Mouse (Mus musculus) intestine, embryonic 15.5 days (tissue): ENCODE measurements around the gene Ssbp1. TPM values are rescaled to one million over a fixed set of nuclear protein-coding genes. Genes with fewer than 3 reads are reported as not detected.

Source experiments
- ATAC-seq: fragments of 200-750 bp; cut with Nextera tagmentation; 2 replicates; pipeline ENCODE4 v1.8.0; 2017; ENCODE audit warnings: moderate TSS enrichment, moderate library complexity
- H3K27ac ChIP-seq: fragments of 300-500 bp; sonication (generic); 2 replicates; pipeline ENCODE4 v1.5.1; 2015; ENCODE audit warnings: mild to moderate bottlenecking, inconsistent platforms
- H3K27me3 ChIP-seq: fragments of 300-500 bp; sonication (generic); replicated peaks from 2 replicates; pipeline ENCODE4 v1.6.1; 2015; ENCODE audit warnings: inconsistent platforms
- H3K36me3 ChIP-seq: fragments of 300-500 bp; sonication (generic); 2 replicates; pipeline ENCODE4 v1.6.1; 2015; ENCODE audit warnings: inconsistent platforms
- H3K4me1 ChIP-seq: fragments of 300-500 bp; sonication (generic); replicated peaks from 2 replicates; pipeline ENCODE4 v1.6.1; 2015; ENCODE audit warnings: inconsistent platforms
- H3K4me2 ChIP-seq: fragments of 300-500 bp; sonication (generic); replicated peaks from 2 replicates; pipeline ENCODE4 v1.6.1; 2015; ENCODE audit warnings: mild to moderate bottlenecking, inconsistent platforms
- H3K4me3 ChIP-seq: fragments of 300-500 bp; sonication (generic); replicated peaks from 2 replicates; pipeline ENCODE4 v1.5.1; 2015; ENCODE audit warnings: inconsistent platforms
- H3K9ac ChIP-seq: fragments of 300-500 bp; sonication (generic); 2 replicates; pipeline ENCODE4 v1.6.1; 2015; ENCODE audit warnings: inconsistent platforms
- H3K9me3 ChIP-seq: fragments of 300-500 bp; sonication (generic); 2 replicates; pipeline ENCODE4 v1.6.1; 2016; ENCODE audit warnings: inconsistent platforms
- WGBS: fragments of 180-500 bp; shearing (Covaris S2); methylation state at CpG from one replicate; pipeline ENCODE4 v1.1.7; 2015; 5-methylcytosine and 5-hydroxymethylcytosine counted together
- polyA plus RNA-seq: library from polyadenylated mRNA; unstranded; fragments of >200 nt; fragmentation: Nextera tagmentation; extraction: Ambion mirVana; gene quantifications from 2 replicates; pipeline ENCODE4 v1.2.1, GENCODE M21; 2015

Gene Ssbp1
- polyA plus RNA-seq, 1 experiment from 2014 or later = 160 TPM

- 77% methylated on average over 1 of the region's 1 CpGs for WGBS
- H3K9ac ChIP-seq = no peak overlapping the region
- no peak overlapping the region for H3K4me2 ChIP-seq
- H3K36me3 ChIP-seq = peaks cover 41% of the 10 kb centered on the region
- H3K27ac ChIP-seq = no peak overlapping the region
- H3K27me3 ChIP-seq = no peaks in the 10 kb centered on the region
- no peak for ATAC-seq
- no peak overlapping the region for H3K4me3 ChIP-seq
- H3K4me1 ChIP-seq = no peaks in the 10 kb centered on the region
- H3K9me3 ChIP-seq = no peaks in the 10 kb centered on the region
These were observed 8.6 kb downstream of the Ssbp1 start for GRCm38 (mm10) chr6:40479705-40480104.

DNA sequence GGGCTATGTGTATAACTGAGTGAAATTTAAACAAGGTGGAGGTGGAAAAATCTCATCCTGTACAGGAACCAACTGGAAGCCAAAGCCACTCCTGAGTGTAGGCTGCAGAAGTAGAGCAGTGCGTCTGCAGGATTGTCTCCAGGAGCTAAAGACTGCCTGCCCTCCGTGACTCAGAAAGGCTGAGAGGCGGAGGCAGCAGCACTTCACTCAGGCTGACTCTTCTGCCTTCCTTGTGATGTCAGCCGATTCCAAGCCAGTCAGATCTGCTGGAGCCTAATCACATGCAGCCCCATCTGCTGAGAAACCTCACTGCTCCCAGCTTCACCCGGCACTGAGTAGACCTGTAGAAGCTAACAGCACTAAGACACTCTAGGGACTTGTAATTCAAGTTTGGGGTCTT is 11.2 kb downstream of the Ssbp1 start:
- Histone ChIP-seq H3K9ac (no peak overlapping the region), H3K4me2 (no peak overlapping the region), H3K4me3 (no peak overlapping the region), H3K4me1 (no peaks in the 10 kb centered on the region), H3K9me3 (no peaks in the 10 kb centered on the region), H3K27me3 (no peaks in the 10 kb centered on the region), H3K27ac (no peak overlapping the region), H3K36me3 (peaks cover 23% of the 10 kb centered on the region)
- no peak for ATAC-seq
- WGBS = 93% methylated on average over 5 of the region's 5 CpGs

- no peak within 1 kb of the TSS for H3K27ac ChIP-seq
These were observed 19.8 kb downstream of the Ssbp1 start, which contains the start of gene Tas2r137 for GRCm38 (mm10) chr6:40490933-40491332. Gene Tas2r137, plus strand, starts transcription at chr6:40491233.

DNA sequence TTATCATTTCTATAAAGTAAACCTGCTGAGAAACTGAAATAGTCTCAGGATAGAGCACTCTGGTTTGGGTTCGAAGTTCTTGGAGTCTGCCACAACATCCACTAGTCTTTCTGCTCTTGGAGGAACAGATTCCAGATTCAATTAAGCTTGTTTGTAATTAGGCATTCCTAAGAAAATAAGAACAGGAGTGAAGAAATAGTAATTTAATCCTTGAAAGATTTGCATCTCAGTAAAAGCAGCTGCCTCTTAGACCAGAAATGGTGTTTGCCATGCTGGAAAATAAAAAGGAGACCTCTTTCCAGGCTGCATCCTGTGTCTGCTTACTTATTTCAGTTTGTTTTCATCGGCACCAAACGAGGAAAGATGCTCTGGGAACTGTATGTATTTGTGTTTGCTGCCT is 22.1 kb downstream of the Ssbp1 start, which contains the start of gene Tas2r108:
Gene Tas2r108, plus strand, starts transcription at position 301 of the 400 bp plus-strand sequence.
- Histone ChIP-seq H3K4me2 (no peak within 1 kb of the TSS), H3K4me1 (no peaks in the 10 kb centered on the region), H3K27ac (no peak within 1 kb of the TSS), H3K9ac (no peak within 1 kb of the TSS), H3K9me3 (no peaks in the 10 kb centered on the region), H3K36me3 (no peaks in the 10 kb centered on the region), H3K27me3 (no peaks in the 10 kb centered on the region), H3K4me3 (no peak within 1 kb of the TSS)
- 87% methylated on average over 3 of the region's 3 CpGs for WGBS
- no peak for ATAC-seq

More at GRCm38 (mm10) chr6:40490933-40491332, 19.8 kb downstream of the Ssbp1 start, which contains the start of gene Tas2r137:
- Histone ChIP-seq H3K4me1 (no peaks in the 10 kb centered on the region), H3K36me3 (no peaks in the 10 kb centered on the region), H3K27me3 (no peaks in the 10 kb centered on the region), H3K9ac (no peak within 1 kb of the TSS), H3K4me3 (no peak within 1 kb of the TSS), H3K9me3 (no peaks in the 10 kb centered on the region), H3K4me2 (no peak within 1 kb of the TSS)
- ATAC-seq = no peak

DNA sequence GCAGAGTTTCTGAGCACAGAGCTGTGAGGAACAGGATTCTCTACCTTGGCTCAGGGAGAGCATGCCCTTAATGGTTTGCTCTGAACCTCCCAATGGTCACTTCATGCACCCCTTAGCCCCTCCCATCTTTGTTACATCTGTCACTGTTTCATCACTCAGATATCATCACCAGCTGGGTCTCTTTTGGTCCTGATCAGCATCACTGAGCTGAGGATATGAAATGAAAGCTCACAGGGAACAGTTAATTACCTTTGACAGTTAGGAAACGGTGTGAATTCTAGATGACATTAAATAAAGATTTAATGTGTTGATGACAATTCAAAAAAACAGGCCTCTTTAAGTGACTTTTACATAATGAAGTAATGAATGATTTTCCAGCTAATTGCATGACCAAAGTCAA is 48.3 kb downstream of the Ssbp1 start, which contains the start of gene Prss37:
Gene Prss37, minus strand, starts transcription at position 101 of the 400 bp plus-strand sequence.
- no peak for ATAC-seq
- Histone ChIP-seq H3K9ac (no peak within 1 kb of the TSS), H3K4me1 (no peaks in the 10 kb centered on the region), H3K27ac (no peak within 1 kb of the TSS), H3K9me3 (no peaks in the 10 kb centered on the region), H3K4me2 (no peak within 1 kb of the TSS), H3K4me3 (no peak within 1 kb of the TSS), H3K36me3 (no peaks in the 10 kb centered on the region), H3K27me3 (no peaks in the 10 kb centered on the region)
- 86% methylated on average over 1 of the region's 1 CpGs for WGBS

Other genes with a start within 250 kb of the Ssbp1 start
- gene Agk, start 146.2 kb upstream of the Ssbp1 start, polyA plus RNA-seq = 35.4 and 37.9 TPM in 2 replicates
- 8.8 and 9.5 TPM in 2 replicates for gene E330009J07Rik, start 35.2 kb upstream of the Ssbp1 start, polyA plus RNA-seq
- gene Wee2, start 32.3 kb upstream of the Ssbp1 start, polyA plus RNA-seq = 0.05 and 0.14 TPM in 2 replicates
- gene Tas2r137, start 19.9 kb downstream of the Ssbp1 start, polyA plus RNA-seq = not detected in 2 replicates
- not detected in 2 replicates for gene Tas2r108, start 22.2 kb downstream of the Ssbp1 start, polyA plus RNA-seq
- not detected in 2 replicates for gene Prss37, start 48.2 kb downstream of the Ssbp1 start, polyA plus RNA-seq
- gene Olfr461, start 83.7 kb downstream of the Ssbp1 start, polyA plus RNA-seq = 0.05 and 0.10 TPM in 2 replicates
- gene Olfr460, start 98.1 kb downstream of the Ssbp1 start, polyA plus RNA-seq = not detected in 2 replicates
- 0.91 and 1.0 TPM in 2 replicates for gene Clec5a, start 114.5 kb downstream of the Ssbp1 start, polyA plus RNA-seq
- gene Tas2r138, start 142.0 kb downstream of the Ssbp1 start, polyA plus RNA-seq = 0.16 TPM in 1 of 2 replicates, not detected in the other
- 33.7 and 37.0 TPM in 2 replicates for gene Mgam, start 157.5 kb downstream of the Ssbp1 start, polyA plus RNA-seq